ENCODE assay signal across 8 mouse cellular contexts in genomic region chr3:135422856-135423607, GRCm38 (mm10). TPM values are rescaled to one million over a fixed set of nuclear protein-coding genes. Genes with fewer than 3 reads are reported as not detected.
DNase-seq lines count a peak whose midpoint lies in the region; ATAC-seq and TF ChIP-seq lines count a peak whose summit lies in the region.

No protein-coding gene starts in this region.

- no peaks in the 10 kb centered on the region for H3K4me1 ChIP-seq in intestine, postnatal 0 days (replicated peaks; ENCODE audit: control insufficient read depth, insufficient read depth, low read length)
- peaks cover 9% of the 10 kb centered on the region; the same call in 1 of the 2 replicates for H3K4me1 ChIP-seq in midbrain, embryonic 11.5 days (ENCODE audit: control insufficient read depth, insufficient read depth, low read length)

- peak overlapping the region; percentile 80 for H3K4me2 ChIP-seq in intestine, postnatal 0 days (replicated peaks; ENCODE audit: low read depth)
- peak overlapping the region; percentile 65 for H3K4me2 ChIP-seq in midbrain, embryonic 11.5 days

- ATAC-seq in intestine, postnatal 0 days = peak; percentile 98
- ATAC-seq in midbrain, embryonic 11.5 days (ENCODE audit: low FRiP score) = peak; percentile 99

- TF ChIP-seq CTCF in intestine, postnatal 0 days (IDR thresholded peaks at IDR 0.05; ENCODE audit: low read depth) = 0 out of 2 replicates have a peak, but pooled peaks have one; percentile 1

- intact Hi-C loops in left cerebral cortex, postnatal 4 days (cut with DNase I) = no loop called here

- no peaks in the 10 kb centered on the region for H3K9me3 ChIP-seq in intestine, postnatal 0 days (ENCODE audit: control insufficient read depth)
- no peaks in the 10 kb centered on the region for H3K9me3 ChIP-seq in midbrain, embryonic 11.5 days (ENCODE audit: control insufficient read depth, low read length)

- no peaks in the 10 kb centered on the region for H3K27me3 ChIP-seq in intestine, postnatal 0 days (replicated peaks; ENCODE audit: control insufficient read depth, insufficient read depth, low read length)
- no peaks in the 10 kb centered on the region for H3K27me3 ChIP-seq in midbrain, embryonic 11.5 days (ENCODE audit: control insufficient read depth, insufficient read depth, low read length)

- H3K4me3 ChIP-seq in intestine, postnatal 0 days (ENCODE audit: low read depth, low read length) = peak overlapping the region; percentile 86
- peak overlapping the region; percentile 77 for H3K4me3 ChIP-seq in midbrain, embryonic 11.5 days (ENCODE audit: low read depth, low read length)

- peak overlapping the region; percentile 94 for H3K27ac ChIP-seq in intestine, postnatal 0 days (ENCODE audit: low read depth, low read length)
- H3K27ac ChIP-seq in midbrain, embryonic 11.5 days (ENCODE audit: low read depth, low read length) = peak overlapping the region; percentile 85

- 0 out of 2 replicates have a peak, but pooled peaks cover 3% of the 10 kb centered on the region for H3K36me3 ChIP-seq in intestine, postnatal 0 days (ENCODE audit: control insufficient read depth, insufficient read depth)
- H3K36me3 ChIP-seq in midbrain, embryonic 11.5 days (ENCODE audit: control insufficient read depth, insufficient read depth, low read length) = no peaks in the 10 kb centered on the region

- WGBS in intestine, postnatal 0 days = under 1% methylated on average over 91 of the region's 103 CpGs
- under 1% methylated on average over 99 of the region's 103 CpGs for WGBS in midbrain, embryonic 11.5 days

- peak overlapping the region; percentile 73 for H3K9ac ChIP-seq in intestine, postnatal 0 days (ENCODE audit: low read depth, low read length)
- H3K9ac ChIP-seq in midbrain, embryonic 11.5 days (ENCODE audit: low read length) = peak overlapping the region; percentile 85

- DNase-seq in adrenal gland, adult 8-10 months = peak; percentile 70
- DNase-seq in embryo, embryonic 11.5 days (ENCODE audit: low read depth, low spot score) = peak; percentile 77
- DNase-seq in gastrocnemius, postnatal 4 days (ENCODE audit: low spot score in 2 of 2) = peak; percentile 82 to 86
- DNase-seq in left cerebral cortex, postnatal 4 days = peak; percentile 84
- DNase-seq in midbrain, embryonic 11.5 days (ENCODE audit: low spot score, missing footprints) = peak; percentile 99
- DNase-seq in right cerebral cortex, postnatal 4 days = peak; percentile 85
- peak; percentile 88 for DNase-seq in yolk sac, embryonic 10.5 days (ENCODE audit: low spot score)

RNA-seq across cellular contexts. Expression of gene Cisd2, which starts 0.7 kb away (rescaled TPM):
- total RNA-seq in adrenal gland, adult 8-10 months (2022) = 10 to 100 TPM; 30.2 to 34.4 (median 32.5) TPM
- total RNA-seq in gastrocnemius, postnatal 4 days (2021) = 10 to 100 TPM; 17.6 to 21.3 TPM
- 41.6 and 44.3 TPM in 2 replicates for polyA plus RNA-seq in intestine, postnatal 0 days (2015; fragmentation: Nextera tagmentation; extraction: Ambion mirVana)
- 10 to 100 TPM; 31.8 to 33.4 TPM for total RNA-seq in left cerebral cortex, postnatal 4 days (2021)
- polyA plus RNA-seq in midbrain, embryonic 11.5 days (2014; fragmentation: Nextera tagmentation; extraction: Ambion mirVana) = 85.5 and 90.0 TPM in 2 replicates

RNA-seq across cellular contexts. Expression of gene Ube2d3, which starts 14.9 kb away (rescaled TPM):
- 100 to 1,000 TPM; 299 to 393 (median 336) TPM for total RNA-seq in adrenal gland, adult 8-10 months (2022)
- total RNA-seq in gastrocnemius, postnatal 4 days (2021) = 100 to 1,000 TPM; 313 to 355 TPM
- 383 and 404 TPM in 2 replicates for polyA plus RNA-seq in intestine, postnatal 0 days (2015; fragmentation: Nextera tagmentation; extraction: Ambion mirVana)
- total RNA-seq in left cerebral cortex, postnatal 4 days (2021) = 100 to 1,000 TPM; 250 to 270 TPM
- 693 and 733 TPM in 2 replicates for polyA plus RNA-seq in midbrain, embryonic 11.5 days (2014; fragmentation: Nextera tagmentation; extraction: Ambion mirVana)

Comparison
In these comparisons a context has a peak if more than half of its experiments do, and no peak if none do; other contexts are left out.
1. Peak in every context shown above with its lines: DNase-seq, ATAC-seq, H3K4me3 ChIP-seq and H3K27ac ChIP-seq.